Mouse (Mus musculus) embryonic fibroblast, embryonic 13.5 days (primary cell): ENCODE measurements around the gene Pias3.

Experiments used
- CTCF ChIP-seq: IDR thresholded peaks from 2 replicates; pipeline ENCODE4 v1.5.1; 2011; ENCODE audit warnings: mild to moderate bottlenecking, control low read depth, low read length, moderate library complexity, borderline replicate concordance; ENCODE audit not compliant: insufficient read depth
- POLR2A ChIP-seq: IDR thresholded peaks from 2 replicates; pipeline ENCODE4 v1.6.1; 2011; ENCODE audit warnings: low read depth, mild to moderate bottlenecking, control low read depth, low read length, moderate library complexity

GRCm38 (mm10) chr3:96706984-96707383 lies 10.8 kb downstream of the Pias3 start:
- TF ChIP-seq CTCF (no peak), POLR2A (no peak)
